Mouse (Mus musculus): ENCODE measurements at regions not wholly inside any gene's neighbourhood (a gene's known extent, or its start where the extent isn't known, plus 50 kb on each side); places are given as distances from the start of the nearest gene placed in this dataset.

GRCm38 (mm10) chr19:55011341-55011740 is 115.7 kb downstream of the Gpam start:
- H3K9ac ChIP-seq, result no peak overlapping the region
- no peaks in the 10 kb centered on the region for H3K27me3 ChIP-seq (replicated peaks)
- no peaks in the 10 kb centered on the region for H3K36me3 ChIP-seq
- 84% methylated on average over 14 of the region's 14 CpGs for WGBS
- no peak overlapping the region for H3K4me3 ChIP-seq (replicated peaks)
- no peak for ATAC-seq
- no peak overlapping the region for H3K27ac ChIP-seq
- no peak overlapping the region for H3K4me2 ChIP-seq (replicated peaks)
- H3K4me1 ChIP-seq (replicated peaks), result no peaks in the 10 kb centered on the region
- no peaks in the 10 kb centered on the region for H3K9me3 ChIP-seq

GRCm38 (mm10) chr19:55008463-55009146 is 118.4 kb downstream of the Gpam start:
- Histone ChIP-seq H3K4me1 (replicated peaks) (no peaks in the 10 kb centered on the region), H3K27me3 (replicated peaks) (no peaks in the 10 kb centered on the region), H3K4me2 (replicated peaks) (no peak overlapping the region), H3K4me3 (replicated peaks) (no peak overlapping the region), H3K27ac (no peak overlapping the region), H3K9ac (no peak overlapping the region), H3K36me3 (no peaks in the 10 kb centered on the region), H3K9me3 (no peaks in the 10 kb centered on the region)
- 61% methylated on average over 3 of the region's 3 CpGs for WGBS
- ATAC-seq, result no peak

- no peak overlapping the region for H3K9ac ChIP-seq
- 70% methylated on average over 3 of the region's 3 CpGs for WGBS
- H3K4me3 ChIP-seq (replicated peaks), result no peak overlapping the region
- H3K4me1 ChIP-seq (replicated peaks), result no peaks in the 10 kb centered on the region
- H3K4me2 ChIP-seq (replicated peaks), result no peak overlapping the region
- ATAC-seq, result no peak
- no peak overlapping the region for H3K27ac ChIP-seq
- no peaks in the 10 kb centered on the region for H3K27me3 ChIP-seq (replicated peaks)
- H3K9me3 ChIP-seq, result no peaks in the 10 kb centered on the region
- no peaks in the 10 kb centered on the region for H3K36me3 ChIP-seq
Observed at GRCm38 (mm10) chr19:54989982-54990381, 137.1 kb downstream of the Gpam start.

- Histone ChIP-seq H3K9ac (no peak overlapping the region), H3K36me3 (no peaks in the 10 kb centered on the region), H3K4me2 (replicated peaks) (no peak overlapping the region), H3K4me3 (replicated peaks) (no peak overlapping the region), H3K27ac (no peak overlapping the region), H3K4me1 (replicated peaks) (no peaks in the 10 kb centered on the region), H3K9me3 (no peaks in the 10 kb centered on the region), H3K27me3 (replicated peaks) (no peaks in the 10 kb centered on the region)
- WGBS, result 85% methylated on average over 2 of the region's 2 CpGs
- no peak for ATAC-seq
Observed at GRCm38 (mm10) chr19:54984541-54984940, 142.5 kb downstream of the Gpam start.

GRCm38 (mm10) chr19:54982801-54983200 is 144.2 kb downstream of the Gpam start:
- no peak for ATAC-seq
- no peak overlapping the region for H3K4me2 ChIP-seq (replicated peaks)
- 38% methylated on average over 4 of the region's 4 CpGs for WGBS
- H3K27me3 ChIP-seq (replicated peaks), result no peaks in the 10 kb centered on the region
- H3K27ac ChIP-seq, result no peak overlapping the region
- H3K36me3 ChIP-seq, result no peaks in the 10 kb centered on the region
- H3K9ac ChIP-seq, result no peak overlapping the region
- H3K4me3 ChIP-seq (replicated peaks), result no peak overlapping the region
- no peaks in the 10 kb centered on the region for H3K9me3 ChIP-seq
- no peaks in the 10 kb centered on the region for H3K4me1 ChIP-seq (replicated peaks)

- no peak for ATAC-seq
- H3K4me3 ChIP-seq (replicated peaks), result no peak overlapping the region
- H3K36me3 ChIP-seq, result no peaks in the 10 kb centered on the region
- H3K9me3 ChIP-seq, result no peaks in the 10 kb centered on the region
- 82% methylated on average over 6 of the region's 6 CpGs for WGBS
- no peak overlapping the region for H3K4me2 ChIP-seq (replicated peaks)
- H3K4me1 ChIP-seq (replicated peaks), result no peaks in the 10 kb centered on the region
- H3K9ac ChIP-seq, result no peak overlapping the region
- H3K27ac ChIP-seq, result no peak overlapping the region
- H3K27me3 ChIP-seq (replicated peaks), result no peaks in the 10 kb centered on the region
Observed at GRCm38 (mm10) chr19:54971440-54972211, 155.4 kb downstream of the Gpam start.

- Histone ChIP-seq H3K4me2 (replicated peaks) (no peak overlapping the region), H3K9ac (no peak overlapping the region), H3K4me3 (replicated peaks) (no peak overlapping the region), H3K9me3 (no peaks in the 10 kb centered on the region), H3K27me3 (replicated peaks) (no peaks in the 10 kb centered on the region), H3K4me1 (replicated peaks) (no peaks in the 10 kb centered on the region), H3K36me3 (no peaks in the 10 kb centered on the region), H3K27ac (no peak overlapping the region)
- WGBS, result 85% methylated on average over 5 of the region's 5 CpGs
- no peak for ATAC-seq
Observed at GRCm38 (mm10) chr19:54958328-54958727, 168.7 kb downstream of the Gpam start.

GRCm38 (mm10) chr19:54955096-54955495 is 171.9 kb downstream of the Gpam start:
- H3K9ac ChIP-seq, result no peak overlapping the region
- 45% methylated on average over 2 of the region's 2 CpGs for WGBS

GRCm38 (mm10) chr19:54952546-54952945 is 174.5 kb downstream of the Gpam start:
- no peaks in the 10 kb centered on the region for H3K9me3 ChIP-seq
- 0 out of 2 replicates have a peak, but pooled peaks cover 3% of the 10 kb centered on the region for H3K4me1 ChIP-seq (replicated peaks)
- H3K27ac ChIP-seq, result no peak overlapping the region
- no peak overlapping the region for H3K4me3 ChIP-seq (replicated peaks)
- no peak overlapping the region for H3K4me2 ChIP-seq (replicated peaks)
- WGBS, result 64% methylated on average over 2 of the region's 2 CpGs
- no peaks in the 10 kb centered on the region for H3K36me3 ChIP-seq
- H3K27me3 ChIP-seq (replicated peaks), result no peaks in the 10 kb centered on the region
- no peak overlapping the region for H3K9ac ChIP-seq
- no peak for ATAC-seq

More at GRCm38 (mm10) chr19:54955096-54955495, 171.9 kb downstream of the Gpam start:
- no peak for ATAC-seq
- no peaks in the 10 kb centered on the region for H3K9me3 ChIP-seq
- no peaks in the 10 kb centered on the region for H3K36me3 ChIP-seq
- no peaks in the 10 kb centered on the region for H3K4me1 ChIP-seq (replicated peaks)
- H3K4me3 ChIP-seq (replicated peaks), result no peak overlapping the region
- H3K4me2 ChIP-seq (replicated peaks), result no peak overlapping the region
- no peaks in the 10 kb centered on the region for H3K27me3 ChIP-seq (replicated peaks)
- no peak overlapping the region for H3K27ac ChIP-seq

GRCm38 (mm10) chr19:54948359-54949127 is 178.5 kb downstream of the Gpam start:
- H3K27me3 ChIP-seq (replicated peaks), result no peaks in the 10 kb centered on the region
- no peak overlapping the region for H3K9ac ChIP-seq
- 45% methylated on average over 7 of the region's 7 CpGs for WGBS
- no peak overlapping the region for H3K4me3 ChIP-seq (replicated peaks)
- H3K4me2 ChIP-seq (replicated peaks), result no peak overlapping the region
- no peaks in the 10 kb centered on the region for H3K9me3 ChIP-seq
- no peak overlapping the region for H3K27ac ChIP-seq
- H3K36me3 ChIP-seq, result no peaks in the 10 kb centered on the region
- 0 out of 2 replicates have a peak, but pooled peaks cover 3% of the 10 kb centered on the region for H3K4me1 ChIP-seq (replicated peaks)
- peak; percentile 80; the same call in 1 of the 2 replicates for ATAC-seq

GRCm38 (mm10) chr19:54947583-54947982 is 179.5 kb downstream of the Gpam start:
- H3K4me2 ChIP-seq (replicated peaks), result no peak overlapping the region
- H3K9ac ChIP-seq, result no peak overlapping the region
- no peaks in the 10 kb centered on the region for H3K9me3 ChIP-seq
- no peaks in the 10 kb centered on the region for H3K36me3 ChIP-seq
- H3K4me3 ChIP-seq (replicated peaks), result no peak overlapping the region
- 78% methylated on average over 3 of the region's 3 CpGs for WGBS
- ATAC-seq, result peak; percentile 67; the same call in 1 of the 2 replicates
- H3K4me1 ChIP-seq (replicated peaks), result 0 out of 2 replicates have a peak, but pooled peaks cover 3% of the 10 kb centered on the region
- H3K27ac ChIP-seq, result no peak overlapping the region
- H3K27me3 ChIP-seq (replicated peaks), result no peaks in the 10 kb centered on the region

GRCm38 (mm10) chr19:54932579-54932978 is 194.5 kb downstream of the Gpam start:
- H3K9me3 ChIP-seq, result no peaks in the 10 kb centered on the region
- H3K4me1 ChIP-seq (replicated peaks), result no peaks in the 10 kb centered on the region
- no peak for ATAC-seq
- H3K27ac ChIP-seq, result no peak overlapping the region
- H3K4me2 ChIP-seq (replicated peaks), result no peak overlapping the region
- no peak overlapping the region for H3K4me3 ChIP-seq (replicated peaks)
- no peak overlapping the region for H3K9ac ChIP-seq
- WGBS, result 56% methylated on average over 5 of the region's 5 CpGs
- H3K36me3 ChIP-seq, result no peaks in the 10 kb centered on the region
- H3K27me3 ChIP-seq (replicated peaks), result no peaks in the 10 kb centered on the region
